Mouse (Mus musculus): ENCODE results near the gene Prr5. TPM values are rescaled to one million over a fixed set of nuclear protein-coding genes. Genes with fewer than 3 reads are reported as not detected.
A peak's percentile ranks its signal among the peaks of the same experiment; 100 is the strongest.
"Not testable (repeated sequence)": the region's sequence is repeated elsewhere in the genome, so short reads cannot be mapped to it uniquely, and the experiment has no call there.

Prr5 gene
- polyA plus RNA-seq, 1 experiment from 2014 or later, result 33.1 TPM

DNA sequence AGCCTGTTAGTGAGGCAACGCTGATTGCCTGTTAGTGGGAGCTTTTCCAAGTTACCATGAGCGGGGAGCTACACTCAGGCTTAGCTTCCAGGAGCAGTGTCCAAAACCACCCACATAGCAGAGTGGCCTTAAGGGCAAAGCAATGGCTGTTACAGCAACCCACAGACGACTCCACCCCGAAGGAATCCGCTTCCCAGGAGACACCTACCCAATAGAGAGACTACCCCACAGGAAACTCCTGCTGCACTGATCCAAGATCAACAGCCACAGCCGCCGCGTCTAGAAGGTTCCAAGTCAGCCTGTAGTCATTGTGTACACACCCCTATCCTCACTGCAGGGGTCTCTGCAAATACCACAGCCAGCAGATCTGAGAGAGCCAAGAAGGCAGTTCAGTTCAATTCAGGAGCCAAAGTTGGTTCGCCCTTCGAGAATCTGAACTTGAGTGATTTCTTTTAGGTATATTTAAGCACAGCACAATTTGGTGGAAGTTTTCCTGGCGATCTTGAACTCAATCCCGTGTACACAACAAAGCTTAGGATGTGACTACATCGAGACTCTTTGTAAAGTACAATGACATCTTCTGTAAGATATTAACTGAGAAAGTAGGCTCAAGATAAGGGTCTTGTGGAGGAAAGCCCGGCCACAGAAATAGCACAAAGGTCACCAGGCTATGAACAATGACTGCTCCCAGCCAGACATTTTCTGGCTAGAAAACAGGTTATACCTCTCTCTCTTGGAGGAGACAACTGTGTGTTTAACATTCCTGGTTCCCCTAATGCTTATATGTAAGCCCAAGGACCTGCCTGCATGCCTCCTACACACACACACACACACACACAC, 43.4 kb downstream of the Prr5 start:
- H3K36me3 ChIP-seq, result no peaks in the 10 kb centered on the region
- H3K9me3 ChIP-seq, result no peaks in the 10 kb centered on the region
- no peaks in the 10 kb centered on the region; the same call in 1 of the 2 replicates for H3K27me3 ChIP-seq (ENCODE audit: insufficient read depth, poor library complexity, severe bottlenecking)
- WGBS, result 57% methylated on average over 14 of the region's 14 CpGs
- no peak overlapping the region for H3K4me3 ChIP-seq
- H3K4me1 ChIP-seq, result peaks cover 38% of the 10 kb centered on the region
- no peak for DNase-seq (ENCODE audit: low spot score)
- peak overlapping the region; percentile 73; the same call in 1 of the 2 replicates for H3K27ac ChIP-seq

DNA sequence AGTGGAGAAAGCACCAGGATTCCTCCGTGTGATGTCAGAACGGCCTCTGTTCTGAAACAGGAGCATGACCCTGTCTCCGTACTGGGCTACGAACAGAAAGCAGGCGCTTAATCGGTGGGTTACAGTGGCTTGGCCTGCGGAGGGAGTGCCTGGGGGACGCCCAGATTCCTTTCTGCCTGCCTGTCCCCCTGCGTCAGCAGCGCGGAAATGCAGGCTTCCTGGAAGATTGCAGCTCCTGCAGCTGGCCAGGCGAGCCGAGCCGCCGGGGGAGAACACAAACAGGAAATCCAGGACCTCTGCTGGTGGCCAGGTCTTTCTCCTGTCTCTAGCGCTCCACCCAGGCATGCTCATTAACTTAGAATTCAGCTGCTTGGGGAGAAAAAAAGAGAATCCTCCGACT, 45.3 kb downstream of the Prr5 start:
- WGBS, result under 1% methylated on average over 17 of the region's 17 CpGs
- Histone ChIP-seq H3K4me3 (peak overlapping the region; percentile 46), H3K36me3 (no peaks in the 10 kb centered on the region), H3K4me1 (peaks cover 48% of the 10 kb centered on the region), H3K9me3 (no peaks in the 10 kb centered on the region), H3K27me3 (ENCODE audit: insufficient read depth, poor library complexity, severe bottlenecking) (peaks cover 14% of the 10 kb centered on the region), H3K27ac (peak overlapping the region; percentile 78)
- peak; percentile 94 for DNase-seq (ENCODE audit: low spot score)

DNA sequence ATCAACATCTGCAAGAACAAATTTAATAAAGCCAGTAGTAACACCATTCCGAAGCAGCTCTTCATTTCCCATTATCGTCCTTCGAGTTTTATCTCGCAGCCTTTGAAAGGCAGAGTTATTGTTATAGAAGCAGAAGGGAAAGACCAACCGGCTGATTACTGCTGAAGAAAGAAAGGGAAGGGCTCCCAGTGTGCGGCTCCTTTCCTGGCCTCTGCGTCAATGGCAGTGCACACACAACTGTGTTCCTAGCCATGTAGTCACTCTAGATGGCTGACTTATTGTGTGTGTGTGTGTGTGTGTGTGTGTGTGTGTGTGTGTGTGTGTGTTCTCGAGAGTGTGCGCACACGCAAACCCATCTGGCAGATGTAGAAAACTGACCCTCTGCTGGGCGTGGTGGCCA, 45.7 kb downstream of the Prr5 start:
- no peak for DNase-seq (ENCODE audit: low spot score)
- peak overlapping the region; percentile 46 for H3K4me3 ChIP-seq
- H3K9me3 ChIP-seq, result no peaks in the 10 kb centered on the region
- peaks cover 18% of the 10 kb centered on the region for H3K27me3 ChIP-seq (ENCODE audit: insufficient read depth, poor library complexity, severe bottlenecking)
- H3K36me3 ChIP-seq, result no peaks in the 10 kb centered on the region
- H3K4me1 ChIP-seq, result peaks cover 52% of the 10 kb centered on the region
- WGBS, result 37% methylated on average over 11 of the region's 11 CpGs
- peak overlapping the region; percentile 78 for H3K27ac ChIP-seq

DNA sequence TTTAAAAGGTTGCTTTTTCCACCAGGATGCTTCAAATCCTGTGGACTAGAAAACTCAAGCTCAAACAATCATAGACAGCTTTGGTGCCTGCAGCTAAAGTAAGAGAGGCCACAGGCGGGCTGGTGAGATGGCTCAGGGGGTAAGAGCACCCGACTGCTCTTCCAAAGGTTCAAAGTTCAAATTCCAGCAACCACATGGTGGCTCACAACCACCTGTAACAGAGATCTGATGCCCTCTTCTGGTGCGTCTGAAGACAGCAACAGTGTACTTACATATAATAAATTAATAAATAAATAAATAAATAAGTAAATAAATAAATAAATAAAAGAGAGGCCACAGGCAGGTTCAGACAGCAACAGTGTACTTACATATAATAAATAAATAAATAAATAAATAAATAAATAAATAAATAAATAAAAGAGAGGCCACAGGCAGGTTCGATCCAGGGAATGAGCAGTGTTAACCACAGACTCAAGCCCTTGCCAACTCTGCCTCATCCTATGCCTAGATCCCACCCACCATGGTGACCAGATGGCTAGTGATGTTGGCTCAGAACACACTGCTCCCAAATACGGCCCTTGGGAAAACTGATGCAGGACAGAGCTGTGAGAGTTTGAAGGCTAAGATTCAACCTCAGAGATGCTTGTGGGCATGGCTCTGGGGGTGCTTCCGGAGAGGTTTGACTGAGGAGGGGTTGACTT, 48.3 kb downstream of the Prr5 start:
- not testable (repeated sequence) for H3K9me3 ChIP-seq; DNase-seq (ENCODE audit: low spot score); H3K4me3 ChIP-seq; H3K36me3 ChIP-seq; H3K27ac ChIP-seq
- peaks cover 49% of the 10 kb centered on the region for H3K4me1 ChIP-seq
- H3K27me3 ChIP-seq (ENCODE audit: insufficient read depth, poor library complexity, severe bottlenecking), result peaks cover 26% of the 10 kb centered on the region
- WGBS, result 68% methylated on average over 6 of the region's 6 CpGs

DNA sequence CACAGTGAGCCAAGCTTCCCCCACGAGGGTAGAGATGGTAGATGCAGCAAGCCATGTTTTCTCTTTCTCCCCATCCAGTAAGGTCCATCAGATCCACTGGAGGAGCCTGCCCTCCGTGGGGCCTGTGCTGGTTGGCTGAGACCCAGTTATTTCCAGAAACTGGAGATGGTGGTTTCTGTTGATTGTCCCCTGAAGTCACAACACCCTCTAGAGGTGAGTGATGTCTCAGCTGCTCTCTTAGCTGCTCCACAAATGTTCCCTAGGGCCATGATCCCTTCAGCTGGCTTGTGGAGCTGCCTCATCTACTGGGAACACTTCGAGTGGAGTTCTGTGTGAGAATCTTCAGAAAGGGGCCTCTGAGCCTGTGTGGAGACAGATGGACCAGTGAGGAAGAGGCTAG, 49.4 kb downstream of the Prr5 start:
- 66% methylated on average over 3 of the region's 3 CpGs for WGBS
- peaks cover 26% of the 10 kb centered on the region for H3K27me3 ChIP-seq (ENCODE audit: insufficient read depth, poor library complexity, severe bottlenecking)
- no peaks in the 10 kb centered on the region for H3K36me3 ChIP-seq
- no peak overlapping the region for H3K4me3 ChIP-seq
- no peak for DNase-seq (ENCODE audit: low spot score)
- no peaks in the 10 kb centered on the region for H3K9me3 ChIP-seq
- H3K4me1 ChIP-seq, result peaks cover 38% of the 10 kb centered on the region
- H3K27ac ChIP-seq, result no peak overlapping the region

DNA sequence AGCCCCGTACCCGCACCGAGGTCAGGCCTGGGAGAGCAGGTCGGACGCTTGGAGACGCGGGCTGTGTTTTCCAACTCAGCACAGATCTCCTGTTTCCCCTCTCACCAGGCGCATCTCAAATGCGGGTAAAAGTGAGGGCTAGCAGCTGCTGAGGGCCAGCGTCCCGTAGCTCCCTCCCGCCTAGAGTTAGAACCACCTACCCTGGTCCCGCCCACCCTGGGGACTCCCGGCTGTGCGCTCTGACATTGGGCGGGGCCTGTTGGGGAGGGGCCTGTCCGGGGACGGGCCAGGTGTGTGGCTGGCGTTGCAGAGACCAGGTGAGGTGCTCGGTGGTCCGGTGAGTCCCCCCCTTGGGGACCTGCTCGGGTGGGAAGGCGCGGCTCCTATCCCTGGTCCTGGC, 50.4 kb downstream of the Prr5 start, which contains the start of gene Arhgap8:
Gene Arhgap8, plus strand, starts transcription at position 262 of the 400 bp plus-strand sequence.
- no peaks in the 10 kb centered on the region for H3K36me3 ChIP-seq
- 2% methylated on average over 24 of the region's 24 CpGs for WGBS
- DNase-seq (ENCODE audit: low spot score), result no peak
- peaks cover 30% of the 10 kb centered on the region for H3K4me1 ChIP-seq
- peak within 1 kb of the TSS; percentile 67 for H3K4me3 ChIP-seq
- H3K9me3 ChIP-seq, result no peaks in the 10 kb centered on the region
- peak within 1 kb of the TSS; percentile 72 for H3K27ac ChIP-seq
- peaks cover 26% of the 10 kb centered on the region for H3K27me3 ChIP-seq (ENCODE audit: insufficient read depth, poor library complexity, severe bottlenecking)

DNA sequence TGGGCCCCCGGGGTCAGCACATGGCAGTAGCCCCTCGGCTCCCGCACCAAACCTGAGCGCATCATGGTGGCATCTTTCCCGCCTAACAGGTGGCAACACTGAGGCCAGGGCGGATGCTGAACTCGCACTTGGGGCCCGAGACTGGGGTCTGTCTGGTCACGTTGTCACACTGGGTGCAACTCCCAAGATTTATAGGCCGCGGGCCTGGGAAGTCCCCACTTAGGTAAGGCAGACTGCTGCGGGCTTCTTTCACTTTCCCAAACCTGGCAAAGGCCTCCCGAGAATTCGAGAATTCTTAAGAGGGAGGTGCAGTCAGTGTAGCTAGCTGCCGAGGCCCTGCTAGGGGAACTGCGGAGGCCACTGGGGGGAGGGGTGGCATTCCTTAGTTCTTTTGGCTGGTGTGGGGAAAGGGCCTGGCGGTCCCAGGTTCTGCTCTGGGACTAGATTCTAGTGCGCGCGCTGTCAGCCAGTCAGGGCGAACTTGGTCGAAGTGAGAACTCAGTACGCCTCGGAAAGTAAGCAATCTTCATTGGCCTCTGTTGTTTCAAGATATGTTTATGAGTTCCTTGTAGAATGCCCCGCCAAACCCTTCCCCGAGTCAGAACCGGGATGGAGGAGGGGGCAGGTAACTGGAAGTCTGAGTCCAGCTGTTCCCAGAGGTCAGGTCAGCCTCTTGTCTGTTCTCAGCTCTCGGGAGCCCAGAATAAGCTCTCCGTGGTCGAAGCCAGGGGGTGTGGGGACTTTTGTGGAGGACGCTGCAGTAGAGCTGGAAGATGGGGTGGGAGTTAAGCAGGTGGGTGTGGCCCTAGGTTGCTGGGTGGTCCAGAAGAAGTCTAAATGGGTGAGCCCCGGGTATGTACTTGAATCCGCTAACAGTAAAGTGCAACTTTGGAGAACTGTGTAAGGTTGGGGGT, 51.1 kb downstream of the Prr5 start:
- H3K27ac ChIP-seq, result peak overlapping the region; percentile 72
- no peaks in the 10 kb centered on the region for H3K36me3 ChIP-seq

DNA sequence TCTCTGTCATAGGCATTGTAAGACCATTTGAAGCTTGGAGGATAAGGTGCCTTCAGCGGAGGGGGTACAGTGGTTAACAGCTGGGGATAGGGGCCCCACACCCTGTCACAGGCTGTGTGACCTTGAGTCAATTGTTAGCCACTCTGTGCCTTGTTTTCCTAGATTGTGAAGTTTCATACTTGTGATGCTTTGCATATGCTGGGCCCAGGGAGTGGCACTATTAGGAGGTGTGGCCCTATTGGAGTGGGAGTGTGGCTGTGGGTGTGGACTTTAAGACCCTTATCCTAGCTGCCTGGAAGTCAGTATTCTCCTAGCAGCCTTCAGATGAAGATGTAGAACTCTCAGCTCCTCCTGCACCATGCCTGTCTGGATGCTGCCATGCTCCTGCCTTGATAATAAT, 54.2 kb downstream of the Prr5 start:
- not testable (repeated sequence) for H3K9me3 ChIP-seq; H3K4me3 ChIP-seq; H3K27ac ChIP-seq; H3K36me3 ChIP-seq; DNase-seq (ENCODE audit: low spot score)
- peaks cover 23% of the 10 kb centered on the region for H3K27me3 ChIP-seq (ENCODE audit: insufficient read depth, poor library complexity, severe bottlenecking)
- WGBS, result 97% methylated on average over 1 of the region's 1 CpGs
- H3K4me1 ChIP-seq, result peaks cover 37% of the 10 kb centered on the region

More for the DNA sequence above, 51.1 kb downstream of the Prr5 start:
- 4% methylated on average over 33 of the region's 33 CpGs for WGBS
- no peak for DNase-seq (ENCODE audit: low spot score)
- H3K9me3 ChIP-seq, result no peaks in the 10 kb centered on the region
- H3K4me1 ChIP-seq, result peaks cover 24% of the 10 kb centered on the region
- peak overlapping the region; percentile 67 for H3K4me3 ChIP-seq
- H3K27me3 ChIP-seq (ENCODE audit: insufficient read depth, poor library complexity, severe bottlenecking), result peaks cover 26% of the 10 kb centered on the region

DNA sequence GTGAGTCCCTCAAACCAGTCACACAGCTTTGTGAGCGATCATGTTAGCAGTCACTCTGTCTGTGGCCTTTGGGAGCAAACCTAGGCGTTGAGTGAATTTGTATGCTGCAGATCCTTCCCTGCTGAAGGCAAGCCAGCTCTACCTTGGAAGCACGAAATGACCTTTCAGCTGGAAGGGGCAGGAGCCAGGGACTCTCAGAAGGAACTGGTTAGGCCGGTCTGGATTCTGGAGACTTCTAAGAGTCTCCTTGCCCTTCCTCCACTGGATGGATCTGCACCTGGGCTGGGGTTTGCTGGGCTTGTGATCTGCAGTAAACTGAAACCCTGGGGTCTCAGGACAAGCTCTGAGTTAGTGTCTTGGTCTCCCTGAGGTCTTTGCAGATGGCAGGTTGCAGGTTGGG, 54.8 kb downstream of the Prr5 start:
- Histone ChIP-seq H3K9me3 (no peaks in the 10 kb centered on the region), H3K36me3 (no peaks in the 10 kb centered on the region), H3K4me1 (peaks cover 32% of the 10 kb centered on the region), H3K27ac (no peak overlapping the region), H3K27me3 (ENCODE audit: insufficient read depth, poor library complexity, severe bottlenecking) (peaks cover 18% of the 10 kb centered on the region), H3K4me3 (no peak overlapping the region)
- DNase-seq (ENCODE audit: low spot score), result no peak
- WGBS, result 62% methylated on average over 4 of the region's 4 CpGs

DNA sequence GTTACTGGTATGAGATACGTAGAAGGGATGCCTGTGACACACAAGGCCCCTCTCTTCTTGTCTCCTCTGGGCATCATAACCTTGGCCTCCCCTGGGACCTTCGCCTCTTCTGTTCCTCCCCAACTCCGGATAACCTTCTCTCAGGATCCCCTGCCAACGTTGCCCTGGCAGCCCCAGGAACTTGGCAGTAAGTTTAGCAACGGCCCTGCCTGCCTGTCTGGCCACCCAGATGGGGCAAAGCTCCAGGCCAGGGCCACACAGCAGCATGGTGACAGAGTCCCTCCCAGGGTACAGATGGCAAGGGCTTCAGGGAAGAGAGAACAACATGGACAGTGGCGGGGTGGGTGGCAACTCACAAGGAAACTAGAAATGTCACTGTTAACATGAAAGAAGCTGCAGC, 60.3 kb downstream of the Prr5 start:
- H3K4me1 ChIP-seq, result peaks cover 30% of the 10 kb centered on the region
- H3K4me3 ChIP-seq, result no peak overlapping the region
- no peak overlapping the region for H3K27ac ChIP-seq
- H3K36me3 ChIP-seq, result no peaks in the 10 kb centered on the region
- H3K9me3 ChIP-seq, result no peaks in the 10 kb centered on the region
- H3K27me3 ChIP-seq (ENCODE audit: insufficient read depth, poor library complexity, severe bottlenecking), result no peaks in the 10 kb centered on the region
- DNase-seq (ENCODE audit: low spot score), result no peak
- 78% methylated on average over 6 of the region's 6 CpGs for WGBS

DNA sequence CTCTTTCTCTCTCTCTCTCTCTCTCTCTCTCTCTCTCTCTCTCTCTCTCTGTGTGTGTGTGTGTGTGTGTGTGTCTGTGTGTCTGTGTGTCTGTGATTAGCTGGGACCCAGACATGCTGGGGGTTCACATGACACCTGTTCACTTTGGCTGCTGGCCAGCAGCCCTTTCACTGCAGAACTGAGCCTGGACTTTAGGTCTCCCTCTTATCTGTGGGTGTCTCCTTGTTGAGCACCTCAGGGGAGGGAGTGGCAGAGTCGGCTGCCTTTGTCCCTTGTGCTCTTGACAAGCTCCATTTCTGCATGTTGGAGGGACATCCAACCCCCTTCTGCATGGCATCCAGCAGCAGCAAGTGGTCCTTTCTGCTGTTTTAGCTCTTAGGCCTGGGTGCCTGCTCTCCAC, 61.5 kb downstream of the Prr5 start:
- no peak for DNase-seq (ENCODE audit: low spot score)
- H3K4me1 ChIP-seq, result peaks cover 30% of the 10 kb centered on the region
- no peaks in the 10 kb centered on the region for H3K27me3 ChIP-seq (ENCODE audit: insufficient read depth, poor library complexity, severe bottlenecking)
- no peak overlapping the region for H3K4me3 ChIP-seq
- 25% methylated on average over 1 of the region's 1 CpGs for WGBS
- H3K36me3 ChIP-seq, result no peaks in the 10 kb centered on the region
- no peaks in the 10 kb centered on the region for H3K9me3 ChIP-seq
- no peak overlapping the region for H3K27ac ChIP-seq

DNA sequence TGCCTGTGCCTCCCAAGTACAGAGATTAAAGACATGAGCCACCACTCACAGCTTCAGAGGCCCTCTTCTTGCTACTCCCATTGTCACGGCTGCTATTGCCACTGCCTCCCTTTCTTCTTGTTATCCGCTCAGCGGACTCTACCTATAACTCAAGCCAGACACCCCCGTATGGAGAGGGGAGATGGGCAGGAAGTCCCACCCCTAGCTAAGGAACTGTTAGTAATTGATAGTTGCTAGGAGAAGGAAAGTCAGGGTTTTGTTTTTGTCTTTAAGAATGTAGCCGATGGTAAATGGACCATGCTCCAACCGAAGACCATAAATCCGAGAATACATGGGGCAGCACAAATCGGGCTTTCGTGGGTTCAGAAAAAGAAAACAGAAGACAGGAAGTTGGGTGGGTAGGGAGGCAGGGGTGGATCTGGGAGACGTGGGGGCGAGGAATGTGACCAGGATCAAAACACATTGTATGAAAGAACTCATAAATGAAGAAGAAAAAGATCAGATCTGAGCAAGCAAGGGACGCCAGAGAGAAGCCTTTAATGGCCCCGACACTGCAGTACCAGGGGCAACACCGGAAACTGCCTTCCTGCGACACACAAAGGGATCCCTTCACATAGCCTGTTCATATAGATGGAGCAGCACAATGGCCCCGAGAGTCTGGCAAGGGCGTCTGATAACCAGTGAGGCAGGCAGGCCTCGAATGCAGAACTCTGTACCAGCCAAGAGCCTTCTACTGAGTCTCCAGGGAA, 62.4 kb downstream of the Prr5 start:
- peaks cover 30% of the 10 kb centered on the region for H3K4me1 ChIP-seq
- no peak for DNase-seq (ENCODE audit: low spot score)
- H3K9me3 ChIP-seq, result no peaks in the 10 kb centered on the region
- H3K36me3 ChIP-seq, result no peaks in the 10 kb centered on the region
- H3K4me3 ChIP-seq, result no peak overlapping the region
- H3K27ac ChIP-seq, result peak overlapping the region; percentile 4; the same call in 1 of the 2 replicates
- 65% methylated on average over 18 of the region's 18 CpGs for WGBS
- no peaks in the 10 kb centered on the region for H3K27me3 ChIP-seq (ENCODE audit: insufficient read depth, poor library complexity, severe bottlenecking)

All from heart, embryonic 10.5 days (tissue).